Mouse (Mus musculus): ENCODE results near the gene C77080. TPM values are rescaled to one million over a fixed set of nuclear protein-coding genes. Genes with fewer than 3 reads are reported as not detected.

Gene C77080
- polyA plus RNA-seq, 1 experiment from 2014 or later: 0.92 TPM

- ATAC-seq: no peak
- H3K4me3 ChIP-seq: peak overlapping the region; percentile 89
- H3K4me1 ChIP-seq: peaks cover 54% of the 10 kb centered on the region
- no peaks in the 10 kb centered on the region for H3K27me3 ChIP-seq (replicated peaks)
- 2% methylated on average over 12 of the region's 12 CpGs for WGBS (ENCODE audit: insufficient replicate concordance)
- H3K36me3 ChIP-seq: peaks cover 39% of the 10 kb centered on the region
- H3K27ac ChIP-seq: peak overlapping the region; percentile 91
- H3K9ac ChIP-seq: peak overlapping the region; percentile 91
- H3K9me3 ChIP-seq (replicated peaks): no peaks in the 10 kb centered on the region
- H3K4me2 ChIP-seq: peak overlapping the region; percentile 92
Measured at GRCm38 (mm10) chr4:129190538-129190937, 70.7 kb downstream of the C77080 start.

GRCm38 (mm10) chr4:129189542-129190519 lies 71.4 kb downstream of the C77080 start, which contains the start of the genes S100pbp and Yars:
Gene S100pbp, minus strand, starts transcription at chr4:129189727.
Gene Yars, plus strand, starts transcription at chr4:129189760.
- H3K9me3 ChIP-seq (replicated peaks): no peaks in the 10 kb centered on the region
- no peaks in the 10 kb centered on the region for H3K27me3 ChIP-seq (replicated peaks)
- peak; percentile 88 for ATAC-seq
- under 1% methylated on average over 57 of the region's 58 CpGs for WGBS (ENCODE audit: insufficient replicate concordance)
- H3K36me3 ChIP-seq: peaks cover 31% of the 10 kb centered on the region
- H3K27ac ChIP-seq: peak within 1 kb of the TSS; percentile 91
- peak within 1 kb of the TSS; percentile 92 for H3K4me2 ChIP-seq
- H3K4me3 ChIP-seq: peak within 1 kb of the TSS; percentile 89
- peak within 1 kb of the TSS; percentile 92 for H3K9ac ChIP-seq
- H3K4me1 ChIP-seq: peaks cover 54% of the 10 kb centered on the region

- Histone ChIP-seq H3K4me2 (peak overlapping the region; percentile 92), H3K9ac (peak overlapping the region; percentile 92), H3K36me3 (peaks cover 23% of the 10 kb centered on the region), H3K4me1 (peaks cover 48% of the 10 kb centered on the region), H3K4me3 (peak overlapping the region; percentile 89), H3K27me3 (replicated peaks) (no peaks in the 10 kb centered on the region), H3K27ac (peak overlapping the region; percentile 90), H3K9me3 (replicated peaks) (no peaks in the 10 kb centered on the region)
- 2% methylated on average over 62 of the region's 74 CpGs for WGBS (ENCODE audit: insufficient replicate concordance)
- peak; percentile 61 for ATAC-seq
Measured at GRCm38 (mm10) chr4:129188803-129189541, 72.2 kb downstream of the C77080 start.

- no peaks in the 10 kb centered on the region for H3K9me3 ChIP-seq (replicated peaks)
- peak overlapping the region; percentile 92 for H3K9ac ChIP-seq
- WGBS (ENCODE audit: insufficient replicate concordance): 35% methylated on average over 5 of the region's 5 CpGs
- peaks cover 41% of the 10 kb centered on the region for H3K4me1 ChIP-seq
- H3K4me3 ChIP-seq: peak overlapping the region; percentile 89
- no peaks in the 10 kb centered on the region for H3K27me3 ChIP-seq (replicated peaks)
- H3K27ac ChIP-seq: peak overlapping the region; percentile 90
- H3K4me2 ChIP-seq: peak overlapping the region; percentile 92
- no peak for ATAC-seq
- peaks cover 18% of the 10 kb centered on the region for H3K36me3 ChIP-seq
Measured at GRCm38 (mm10) chr4:129188041-129188659, 73.1 kb downstream of the C77080 start.

DNA sequence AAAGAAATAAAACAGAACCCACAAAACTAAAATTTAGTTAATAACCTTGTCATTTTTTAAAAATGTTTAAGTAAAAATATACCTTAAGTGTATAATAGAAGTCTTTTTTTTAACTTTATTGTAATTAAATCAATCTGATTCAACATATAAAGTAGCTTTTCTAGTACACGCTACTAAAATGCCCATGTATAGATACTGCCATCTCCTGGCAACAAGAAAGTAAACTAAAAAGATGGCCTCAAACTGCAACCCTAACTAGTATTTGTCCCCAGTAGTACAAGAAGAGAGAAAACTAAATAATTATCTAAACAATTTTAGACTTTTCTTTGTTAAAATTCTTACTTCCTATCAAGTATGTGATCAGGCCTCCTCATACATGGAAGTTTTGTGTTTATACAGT lies 81.6 kb downstream of the C77080 start:
- H3K4me2 ChIP-seq: no peak overlapping the region
- H3K9me3 ChIP-seq (replicated peaks): no peaks in the 10 kb centered on the region
- no peak overlapping the region for H3K4me3 ChIP-seq
- no peak overlapping the region for H3K9ac ChIP-seq
- peaks cover 7% of the 10 kb centered on the region; the same call in 1 of the 2 replicates for H3K4me1 ChIP-seq
- no peak overlapping the region for H3K27ac ChIP-seq
- H3K27me3 ChIP-seq (replicated peaks): no peaks in the 10 kb centered on the region
- no peak for ATAC-seq
- H3K36me3 ChIP-seq: peaks cover 61% of the 10 kb centered on the region
- WGBS (ENCODE audit: insufficient replicate concordance): 77% methylated on average over 1 of the region's 1 CpGs

DNA sequence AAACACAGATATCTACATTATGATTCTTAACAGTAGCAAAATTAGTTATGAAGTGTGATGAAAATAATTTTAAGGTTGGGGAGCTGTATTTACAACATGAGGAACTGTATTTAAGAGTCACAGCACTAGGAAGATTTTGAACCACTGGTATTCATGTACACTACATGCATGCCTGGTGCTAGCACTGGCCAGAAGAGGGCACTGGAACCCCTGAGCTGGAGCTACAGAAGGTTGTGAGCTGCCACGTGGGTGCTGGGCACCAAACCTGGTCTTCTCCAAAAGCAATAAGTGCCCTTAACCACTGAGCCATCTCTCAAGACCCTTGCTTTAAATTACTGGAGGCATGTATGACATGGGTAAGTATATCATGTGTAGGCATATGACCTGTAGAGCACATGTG lies 88.7 kb downstream of the C77080 start:
- Histone ChIP-seq H3K36me3 (peaks cover 76% of the 10 kb centered on the region), H3K4me3 (no peak overlapping the region)

More for the DNA sequence above, 88.7 kb downstream of the C77080 start:
- Histone ChIP-seq H3K27ac (no peak overlapping the region), H3K4me2 (no peak overlapping the region), H3K4me1 (no peaks in the 10 kb centered on the region), H3K9ac (no peak overlapping the region), H3K9me3 (replicated peaks) (no peaks in the 10 kb centered on the region), H3K27me3 (replicated peaks) (no peaks in the 10 kb centered on the region)
- 64% methylated on average over 1 of the region's 1 CpGs for WGBS (ENCODE audit: insufficient replicate concordance)
- no peak for ATAC-seq

Small RNA genes lying within 50 kb of the gene (microRNA-seq; reads per million reads assigned to microRNA genes)
- gene Gm22994: not detected

Other genes starting within 250 kb of the C77080 start
- 7.1 TPM in 2 replicates for gene Rnf19b, start 203.1 kb downstream of the C77080 start, polyA plus RNA-seq (2016; fragmentation: Nextera tagmentation; extraction: Ambion mirVana)
- gene Tmem54, start 155.9 kb downstream of the C77080 start, polyA plus RNA-seq (2016; fragmentation: Nextera tagmentation; extraction: Ambion mirVana): 1.9 and 2.0 TPM in 2 replicates
- 1.9 and 2.3 TPM in 2 replicates for gene Hpca, start 139.4 kb downstream of the C77080 start, polyA plus RNA-seq (2016; fragmentation: Nextera tagmentation; extraction: Ambion mirVana)
- gene Fndc5, start 124.4 kb downstream of the C77080 start, polyA plus RNA-seq (2016; fragmentation: Nextera tagmentation; extraction: Ambion mirVana): 1.3 and 1.8 TPM in 2 replicates
- gene S100pbp, start 71.7 kb downstream of the C77080 start, polyA plus RNA-seq (2016; fragmentation: Nextera tagmentation; extraction: Ambion mirVana): 10.9 and 12.1 TPM in 2 replicates
- 92.4 and 92.9 TPM in 2 replicates for gene Yars, start 71.6 kb downstream of the C77080 start, polyA plus RNA-seq (2016; fragmentation: Nextera tagmentation; extraction: Ambion mirVana)
- gene Sync, start 26.2 kb upstream of the C77080 start, polyA plus RNA-seq (2016; fragmentation: Nextera tagmentation; extraction: Ambion mirVana): 0.13 and 0.24 TPM in 2 replicates
- 292 and 306 TPM in 2 replicates for gene Rbbp4, start 74.0 kb upstream of the C77080 start, polyA plus RNA-seq (2016; fragmentation: Nextera tagmentation; extraction: Ambion mirVana)
- gene Zbtb8os, start 74.3 kb upstream of the C77080 start, polyA plus RNA-seq (2016; fragmentation: Nextera tagmentation; extraction: Ambion mirVana): 31.1 and 38.9 TPM in 2 replicates
- gene Zbtb8a, start 116.7 kb upstream of the C77080 start, polyA plus RNA-seq (2016; fragmentation: Nextera tagmentation; extraction: Ambion mirVana): 3.1 TPM in 2 replicates
- 1.3 and 1.5 TPM in 2 replicates for gene Zbtb8b, start 179.4 kb upstream of the C77080 start, polyA plus RNA-seq (2016; fragmentation: Nextera tagmentation; extraction: Ambion mirVana)
- 36.7 and 37.4 TPM in 2 replicates for gene Bsdc1, start 200.2 kb upstream of the C77080 start, polyA plus RNA-seq (2016; fragmentation: Nextera tagmentation; extraction: Ambion mirVana)
- not detected in 2 replicates for gene Tssk3, start 229.6 kb upstream of the C77080 start, polyA plus RNA-seq (2016; fragmentation: Nextera tagmentation; extraction: Ambion mirVana)
- gene Fam229a, start 229.8 kb upstream of the C77080 start, polyA plus RNA-seq (2016; fragmentation: Nextera tagmentation; extraction: Ambion mirVana): not detected in 2 replicates